ENCODE assay signal across 8 mouse cellular contexts in genomic region chr10:6035792-6036487, GRCm38 (mm10).
DNase-seq lines count a peak whose midpoint lies in the region; ATAC-seq and TF ChIP-seq lines count a peak whose summit lies in the region.

No protein-coding gene starts in this region.

- intact Hi-C loops in heart, postnatal 10 days (cut with DNase I), result loop anchor here (1.0 to 5.0 kb wide), 2 partner anchors 658 to 1041 kb away; no protein-coding TSS in a partner anchor

- peak; percentile 2 for DNase-seq in 3134 (ENCODE audit: extremely low read depth, insufficient read length, low spot score)
- peak; percentile 79 for DNase-seq in adrenal gland, postnatal 14 days
- peak; percentile 79 for DNase-seq in embryonic facial prominence, embryonic 10.5 days (ENCODE audit: low spot score)
- DNase-seq in heart, postnatal 10 days, result peak; percentile 67 to 77
- peak; percentile 42 to 84 for DNase-seq in kidney, postnatal 36 days
- DNase-seq in liver, embryonic 14.5 days (ENCODE audit: low read depth in 3 of 3, low spot score in 3 of 3), result peak in 1 of 3 experiments; percentile 2
- DNase-seq in thymus, postnatal 25 days, result peak; percentile 17

- ATAC-seq in liver, embryonic 14.5 days (ENCODE audit: insufficient read depth), result no peak
- peak; percentile 96 for ATAC-seq in neural tube, embryonic 14.5 days (ENCODE audit: low read depth)

- H3K4me3 ChIP-seq in embryonic facial prominence, embryonic 10.5 days, result no peak overlapping the region
- H3K4me3 ChIP-seq in liver, embryonic 14.5 days (ENCODE audit: insufficient read depth in 1 of 2, low read depth in 2 of 2, low read length in 2 of 2), result no peak overlapping the region
- no peak overlapping the region; the same call in 1 of the 2 replicates for H3K4me3 ChIP-seq in neural tube, embryonic 14.5 days (ENCODE audit: low read depth, low read length)

- H3K4me2 ChIP-seq in liver, embryonic 14.5 days (ENCODE audit: low read depth), result no peak overlapping the region
- peak overlapping the region; percentile 38 for H3K4me2 ChIP-seq in neural tube, embryonic 14.5 days (ENCODE audit: low read depth, low read length)

- WGBS in embryonic facial prominence, embryonic 10.5 days, result 31% methylated on average over 25 of the region's 25 CpGs
- WGBS in liver, embryonic 14.5 days (ENCODE audit: insufficient replicate concordance), result 17% methylated on average over 25 of the region's 25 CpGs
- WGBS in neural tube, embryonic 14.5 days, result 16% methylated on average over 25 of the region's 25 CpGs

- H3K27ac ChIP-seq in embryonic facial prominence, embryonic 10.5 days (replicated peaks), result no peak overlapping the region
- H3K27ac ChIP-seq in liver, embryonic 14.5 days, result no peak overlapping the region
- no peak overlapping the region for H3K27ac ChIP-seq in neural tube, embryonic 14.5 days (ENCODE audit: low read depth, low read length)

- no peaks in the 10 kb centered on the region for H3K4me1 ChIP-seq in embryonic facial prominence, embryonic 10.5 days
- no peaks in the 10 kb centered on the region for H3K4me1 ChIP-seq in liver, embryonic 14.5 days (replicated peaks; ENCODE audit: control insufficient read depth in 2 of 2, insufficient read depth in 2 of 2, low read length in 1 of 2)
- H3K4me1 ChIP-seq in neural tube, embryonic 14.5 days (ENCODE audit: control insufficient read depth, insufficient read depth, low read length), result no peaks in the 10 kb centered on the region; the same call in 1 of the 2 replicates

- no peaks in the 10 kb centered on the region for H3K9me3 ChIP-seq in embryonic facial prominence, embryonic 10.5 days
- H3K9me3 ChIP-seq in liver, embryonic 14.5 days (ENCODE audit: control insufficient read depth, low read length), result no peaks in the 10 kb centered on the region
- H3K9me3 ChIP-seq in neural tube, embryonic 14.5 days (ENCODE audit: control insufficient read depth, low read length), result no peaks in the 10 kb centered on the region

- no peak for TF ChIP-seq EP300 in liver, embryonic 14.5 days (IDR thresholded peaks at IDR 0.05; ENCODE audit: low read depth)

- no peaks in the 10 kb centered on the region for H3K27me3 ChIP-seq in embryonic facial prominence, embryonic 10.5 days (replicated peaks; ENCODE audit: low read depth, poor library complexity, severe bottlenecking)
- no peaks in the 10 kb centered on the region for H3K27me3 ChIP-seq in liver, embryonic 14.5 days (ENCODE audit: control insufficient read depth, insufficient read depth, low read length)
- H3K27me3 ChIP-seq in neural tube, embryonic 14.5 days (ENCODE audit: control insufficient read depth, insufficient read depth, low read length), result no peaks in the 10 kb centered on the region

- H3K36me3 ChIP-seq in embryonic facial prominence, embryonic 10.5 days (replicated peaks), result no peaks in the 10 kb centered on the region
- H3K36me3 ChIP-seq in liver, embryonic 14.5 days (replicated peaks; ENCODE audit: control insufficient read depth, insufficient read depth, low read depth), result no peaks in the 10 kb centered on the region
- no peaks in the 10 kb centered on the region for H3K36me3 ChIP-seq in neural tube, embryonic 14.5 days (ENCODE audit: control insufficient read depth, insufficient read depth, low read length)

- peak; percentile 80 for TF ChIP-seq CTCF in liver, embryonic 14.5 days (IDR thresholded peaks at IDR 0.05; ENCODE audit: low read depth)

- H3K9ac ChIP-seq in liver, embryonic 14.5 days (replicated peaks), result no peak overlapping the region
- 0 out of 2 replicates have a peak overlapping the region, but pooled peaks have one; percentile 39 for H3K9ac ChIP-seq in neural tube, embryonic 14.5 days (replicated peaks; ENCODE audit: low read depth, low read length)
